Mouse (Mus musculus): ENCODE data around the gene Mpnd.

The Mpnd gene

DNA sequence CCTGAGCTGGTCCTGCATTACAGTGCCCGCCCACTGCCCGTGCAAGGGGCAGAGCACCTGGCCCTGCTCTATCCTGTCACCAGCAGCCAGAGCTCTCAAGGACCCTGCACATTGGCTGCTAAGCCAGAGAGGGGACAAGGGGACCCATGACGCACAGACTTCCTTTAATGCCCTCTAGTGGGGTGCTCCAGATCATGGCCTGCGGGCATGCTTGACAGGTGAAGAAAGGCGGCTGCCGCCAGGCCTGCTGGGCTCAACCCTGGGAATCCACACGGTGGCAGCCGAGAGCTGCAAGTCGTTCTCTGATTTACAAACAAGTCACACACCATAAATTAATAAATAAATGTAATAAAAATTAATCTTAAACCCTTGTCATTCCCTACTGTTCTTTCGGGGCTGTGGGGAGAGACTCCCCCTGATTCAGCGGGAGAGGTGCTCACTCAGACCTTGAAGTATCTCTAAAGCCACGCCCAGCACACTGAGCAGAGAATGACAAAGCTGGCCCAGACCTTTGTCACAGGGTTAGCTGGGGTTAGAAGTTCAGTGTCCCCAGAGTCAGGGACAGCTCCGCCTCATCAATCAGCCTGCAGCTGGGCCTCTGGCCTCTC, 29.2 kb upstream of the Mpnd start:
- in situ Hi-C loops (cut with MboI, MseI): no loop called here

DNA sequence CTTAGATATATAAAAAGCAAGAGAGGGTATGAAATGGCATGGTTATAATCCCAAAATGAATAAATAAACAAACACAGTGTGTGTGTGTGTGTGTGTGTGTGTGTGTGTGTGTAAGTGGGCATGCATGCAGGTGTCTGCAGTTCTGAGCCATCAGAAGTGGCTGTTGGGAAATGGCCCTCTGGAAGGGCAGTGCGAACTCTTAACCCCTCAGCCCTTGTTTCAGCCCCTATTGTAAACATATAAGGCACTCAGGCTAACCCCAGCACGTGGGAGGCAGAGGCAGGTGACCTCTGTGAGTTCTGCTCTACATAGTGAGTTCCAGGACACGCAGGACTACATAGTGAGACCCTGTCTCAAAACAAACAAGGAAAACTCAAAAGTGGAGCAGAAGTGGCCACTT, 28.2 kb upstream of the Mpnd start:
- in situ Hi-C loops (cut with MboI, MseI): no loop called here

DNA sequence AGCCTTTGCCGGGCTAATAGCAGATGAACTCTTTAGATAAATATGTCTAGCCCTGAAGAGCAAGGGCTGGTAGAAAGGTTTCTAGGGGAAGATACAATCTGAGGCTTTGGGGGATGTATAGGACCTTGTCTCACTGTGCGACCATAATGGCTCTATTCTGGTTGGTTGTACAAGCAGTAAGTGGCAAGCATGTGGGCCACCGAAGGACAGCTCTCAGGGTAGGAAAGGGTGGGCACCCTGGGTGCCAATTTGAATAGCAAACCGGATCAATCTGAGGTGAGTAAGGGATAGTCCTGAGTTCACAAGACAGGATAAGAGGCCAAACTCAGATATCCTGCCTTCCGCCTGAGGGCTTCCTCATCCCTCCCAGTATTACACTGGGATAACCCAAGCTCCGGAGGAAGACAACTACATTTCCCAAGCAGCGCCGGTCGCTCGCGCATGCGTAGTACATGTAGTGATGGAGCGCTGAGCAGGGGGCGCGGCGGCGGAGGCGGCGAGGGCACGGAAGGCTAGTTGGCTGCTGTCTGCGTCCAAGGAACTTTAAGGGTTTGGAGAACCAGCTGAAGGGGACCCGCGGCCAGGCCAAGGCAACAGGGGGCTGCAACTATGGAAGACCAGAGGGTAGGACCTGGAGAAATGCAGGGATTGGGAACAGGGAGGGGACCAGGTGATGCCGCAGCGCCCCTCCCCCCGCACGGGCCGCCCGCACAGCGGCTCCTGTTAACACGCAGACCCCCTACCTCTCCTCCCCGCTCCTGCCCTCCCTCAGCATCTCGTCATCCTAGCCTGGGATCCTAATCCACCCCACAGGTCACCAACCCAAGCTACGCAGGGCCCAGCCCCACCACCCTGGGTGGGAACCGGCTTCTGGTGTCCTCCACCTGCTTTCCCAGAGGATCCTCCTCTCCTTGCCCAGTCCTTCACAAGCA, 19.2 kb upstream of the Mpnd start, which contains the start of gene Fsd1:
Fsd1 (plus strand) TSS at position 480 of the 932 bp plus-strand sequence.
- in situ Hi-C loops (cut with MboI, MseI): no loop called here

DNA sequence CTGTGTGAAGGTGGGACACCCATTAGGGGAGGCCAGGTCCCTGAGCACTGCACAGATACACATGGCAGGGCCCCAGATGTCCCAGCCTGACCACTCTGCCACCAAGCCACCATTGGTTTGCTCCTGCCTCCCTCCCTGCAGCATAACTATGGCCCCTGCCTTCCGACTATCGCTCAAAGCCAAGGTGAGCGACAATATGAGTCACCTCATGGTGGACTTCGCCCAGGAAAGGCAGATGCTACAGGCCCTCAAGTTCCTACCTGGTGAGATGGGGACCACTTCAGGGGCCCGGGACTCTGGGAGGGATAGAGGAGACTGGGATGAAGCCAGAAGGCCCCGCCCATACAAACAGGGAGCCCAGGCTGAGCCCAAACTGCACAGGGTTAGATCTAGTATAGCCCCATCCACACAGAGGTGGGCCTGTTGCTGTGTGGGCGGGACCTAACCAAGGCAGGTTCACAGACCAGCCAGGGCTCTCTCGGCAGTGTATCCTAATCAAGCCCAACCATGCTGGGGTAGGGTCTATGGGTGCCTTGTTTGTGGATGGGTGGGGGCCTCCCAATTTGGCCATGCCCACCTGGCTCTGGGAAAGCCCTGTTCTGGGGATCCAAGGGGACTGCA, 15.1 kb upstream of the Mpnd start:
- in situ Hi-C loops (cut with MboI, MseI): no loop called here

DNA sequence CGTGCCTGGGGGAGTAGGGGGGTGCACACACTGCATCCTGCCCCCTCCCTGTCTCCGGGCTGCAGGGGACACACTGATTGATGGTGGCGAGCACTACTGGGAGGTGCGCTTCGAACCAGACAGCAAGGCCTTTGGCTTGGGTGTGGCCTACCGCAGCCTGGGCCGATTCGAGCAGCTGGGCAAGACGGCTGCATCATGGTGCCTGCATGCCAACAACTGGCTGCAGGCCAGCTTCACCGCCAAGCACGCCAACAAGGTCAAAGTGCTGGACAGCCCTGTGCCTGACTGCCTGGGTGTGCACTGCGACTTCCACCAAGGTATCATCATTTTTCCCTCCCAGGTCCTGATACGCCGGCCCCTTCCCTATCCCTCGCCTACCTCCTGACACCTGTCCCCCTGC, 9.5 kb upstream of the Mpnd start:
- in situ Hi-C loops (cut with MboI, MseI): no loop called here

DNA sequence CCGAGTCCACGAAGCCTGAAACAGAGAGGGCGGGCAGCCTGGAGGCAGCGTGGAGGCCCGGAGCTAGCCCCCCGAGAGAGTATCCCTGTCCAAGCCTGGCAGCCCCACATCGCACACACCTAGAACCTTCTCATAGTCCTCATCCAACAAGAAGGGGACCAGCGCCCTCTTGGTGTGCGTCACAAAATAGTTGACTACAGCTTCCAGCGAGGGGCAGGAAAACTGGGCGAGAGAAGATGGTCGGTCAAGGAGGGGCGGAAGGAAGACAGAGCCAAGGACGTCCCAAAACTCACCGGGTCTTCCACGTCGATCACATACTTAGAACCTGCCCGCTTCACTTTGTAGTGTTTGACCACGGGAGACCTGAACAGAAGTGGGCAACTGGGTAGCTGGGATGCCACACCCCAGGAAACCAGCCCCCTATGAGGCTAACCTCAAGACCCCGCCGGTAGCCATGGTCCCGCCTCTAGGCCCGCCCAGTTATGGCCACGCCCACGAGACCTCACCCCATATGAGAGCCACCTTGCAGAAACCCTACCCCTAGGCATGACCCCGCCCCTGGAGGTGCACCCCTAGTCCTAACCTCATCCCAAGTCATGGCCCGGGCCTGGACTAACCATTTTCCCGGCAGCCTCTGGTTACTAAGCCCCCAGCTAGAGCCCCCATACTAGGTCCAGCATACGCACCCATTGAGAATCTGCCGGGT, 5.6 kb upstream of the Mpnd start:
- in situ Hi-C loops (cut with MboI, MseI): no loop called here

DNA sequence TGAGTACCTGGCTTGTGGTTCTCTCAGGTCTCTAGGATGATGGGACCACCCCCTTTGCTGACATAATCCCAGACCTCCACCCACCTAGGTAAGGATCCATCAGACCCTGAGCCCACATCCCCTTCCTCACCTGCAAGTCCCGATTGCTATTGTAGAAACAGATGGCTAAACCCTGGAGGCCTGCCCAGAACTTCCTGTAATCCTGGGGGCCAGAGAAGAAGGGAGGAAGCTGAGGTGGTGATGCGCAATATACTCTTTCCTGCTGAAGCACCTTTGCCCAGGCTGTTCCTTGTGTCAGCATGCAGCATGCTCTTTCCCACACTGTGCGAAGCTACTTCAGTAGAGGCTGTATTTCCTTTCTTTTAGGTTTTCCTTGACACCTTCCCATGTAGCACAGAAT, 2.5 kb upstream of the Mpnd start:
- in situ Hi-C loops (cut with MboI, MseI): no loop called here

DNA sequence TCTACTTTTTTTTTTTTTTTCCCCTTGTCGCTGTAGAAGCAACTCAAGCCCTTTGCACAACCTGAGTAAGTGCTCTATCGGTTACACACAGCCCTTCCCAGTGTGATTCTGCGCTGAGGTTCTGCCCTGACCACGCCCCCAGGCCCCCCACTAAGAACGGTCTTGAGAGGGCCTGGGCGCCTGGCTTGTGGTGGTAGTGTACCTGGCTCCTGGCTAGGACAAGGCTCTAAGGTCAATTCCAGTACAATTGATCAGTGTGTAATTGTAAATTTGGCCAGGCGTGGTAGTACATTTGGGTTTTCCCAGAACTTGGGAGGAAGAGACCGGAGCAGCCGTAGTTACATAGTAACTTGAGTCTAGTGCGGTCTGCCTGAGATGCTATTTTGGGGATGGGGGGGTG, 1.4 kb downstream of the Mpnd start:
- in situ Hi-C loops (cut with MboI, MseI): loop anchor here (5.0 kb wide), 2 partner anchors 1385 to 1865 kb away; no protein-coding TSS in a partner anchor

DNA sequence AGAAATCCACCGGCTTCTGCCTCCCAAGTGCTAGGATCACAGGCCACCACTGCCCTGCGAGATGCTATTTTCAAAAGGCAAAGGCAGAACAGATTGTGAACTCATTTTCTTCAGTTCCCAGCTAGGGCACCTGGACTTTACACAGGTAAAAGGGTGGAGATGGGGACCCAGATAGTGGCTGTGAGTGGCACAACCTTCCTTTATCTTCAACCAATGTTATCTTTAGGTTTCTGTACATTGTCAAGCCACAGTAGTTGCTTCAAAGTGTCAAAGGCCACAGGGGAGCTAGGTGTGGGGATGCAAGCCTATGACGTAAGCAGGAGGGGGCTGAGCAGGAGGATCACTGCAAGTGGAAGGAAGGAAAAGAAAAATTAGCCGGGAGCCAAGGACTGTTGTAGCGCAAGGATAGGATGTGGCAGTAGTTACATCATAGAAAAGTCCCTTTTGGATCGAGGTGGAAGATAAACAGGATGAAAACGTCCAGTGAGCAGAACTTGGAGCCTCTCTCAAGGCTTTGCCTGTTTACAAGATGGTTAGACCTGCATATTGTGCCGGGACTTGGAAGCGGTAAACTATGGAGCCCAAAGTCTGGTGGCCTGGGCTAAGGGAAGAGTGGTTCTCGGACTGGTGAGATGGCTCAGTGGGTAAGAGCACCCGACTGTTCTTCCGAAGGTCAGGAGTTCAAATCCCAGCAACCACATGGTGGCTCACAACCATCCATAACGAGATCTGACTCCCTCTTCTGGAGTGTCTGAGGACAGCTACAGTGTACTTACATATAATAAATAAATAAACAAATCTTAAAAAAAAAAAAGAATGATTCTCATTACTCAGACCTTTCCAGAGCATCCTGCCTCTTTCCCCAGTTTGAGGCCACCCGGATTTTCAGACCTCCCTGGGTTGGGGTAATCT, 2.2 kb downstream of the Mpnd start:
- in situ Hi-C loops (cut with MboI, MseI): loop anchor here (5.0 kb wide), 2 partner anchors 1385 to 1865 kb away; no protein-coding TSS in a partner anchor

DNA sequence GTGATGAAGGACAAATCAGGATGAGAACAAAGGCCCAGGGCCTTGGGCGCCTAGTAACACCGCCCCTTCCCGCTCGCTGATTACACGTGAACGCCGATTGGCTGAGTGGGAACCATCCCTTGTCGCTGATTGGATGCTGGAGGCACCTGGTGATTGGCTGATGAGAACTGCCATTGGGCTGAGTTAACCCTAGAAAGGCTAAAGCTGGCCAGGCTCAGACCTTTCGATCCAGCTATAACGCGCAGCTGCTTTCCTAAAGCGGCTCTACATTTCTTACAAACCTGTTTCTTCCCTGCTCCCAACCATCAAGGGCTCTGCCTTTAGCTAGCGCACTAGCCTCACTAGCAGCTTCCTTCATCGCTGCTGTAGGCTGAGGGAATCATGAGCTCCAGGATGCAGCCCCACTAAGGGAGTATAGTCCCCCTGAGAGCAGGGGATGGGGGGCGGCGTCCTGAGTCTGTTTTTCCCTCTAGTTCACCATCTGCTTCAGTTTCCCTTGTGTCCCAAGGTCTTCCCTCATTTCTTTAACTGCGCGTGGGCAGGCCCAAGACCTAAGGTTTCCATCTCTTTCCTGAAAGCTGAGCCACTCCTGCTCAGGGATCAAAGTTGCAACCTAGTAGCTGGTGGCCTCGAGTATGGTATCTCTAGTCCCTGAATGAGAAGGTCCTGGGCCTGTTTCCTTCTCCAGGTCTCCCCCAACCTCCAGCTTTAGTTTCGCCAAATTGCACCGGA, 3.0 kb downstream of the Mpnd start:
- in situ Hi-C loops (cut with MboI, MseI): loop anchor here (5.0 kb wide), 2 partner anchors 1384 to 1866 kb away; no protein-coding TSS in a partner anchor

DNA sequence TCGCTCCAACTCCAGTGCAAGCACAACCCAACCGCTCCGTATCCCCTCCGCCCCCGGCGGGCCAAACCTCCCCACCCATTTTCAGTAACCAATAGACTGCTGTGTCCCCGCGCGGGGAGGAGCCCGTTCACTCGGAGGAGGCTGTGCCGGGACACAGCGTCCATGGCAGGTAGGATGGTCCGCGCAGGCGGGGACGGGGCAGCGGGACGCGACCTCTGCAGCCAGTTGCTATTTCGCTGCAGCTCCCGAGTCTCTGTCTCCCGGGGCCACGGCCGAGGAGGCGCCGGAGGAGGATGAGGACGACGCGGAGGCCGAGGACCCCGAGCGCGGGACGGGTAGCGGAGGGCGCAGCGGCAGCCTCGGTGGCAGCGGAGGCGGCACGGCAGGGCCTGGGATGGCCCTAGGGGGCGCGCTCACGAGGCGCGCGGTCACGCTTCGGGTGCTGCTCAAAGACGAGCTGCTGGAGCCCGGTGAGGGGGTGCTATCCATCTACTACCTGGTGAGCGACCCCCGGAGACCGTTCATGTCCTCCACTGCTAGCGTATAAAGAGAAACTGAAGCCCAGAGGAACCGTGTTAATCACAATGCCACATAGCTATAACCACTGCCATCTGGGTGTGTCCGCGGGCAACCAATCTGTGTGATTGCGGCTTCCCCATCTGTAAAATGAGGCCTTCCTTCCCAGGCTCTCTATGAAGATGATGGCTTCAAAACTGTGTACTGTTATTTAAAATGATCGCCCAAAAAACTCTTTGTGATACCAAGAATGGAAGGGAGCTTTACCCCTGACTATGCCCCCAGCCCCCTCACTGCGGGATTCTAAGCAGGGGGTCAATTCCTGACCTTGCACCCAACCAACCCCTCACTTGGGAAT, 3.8 kb downstream of the Mpnd start:
- in situ Hi-C loops (cut with MboI, MseI): loop anchor here (5.0 kb wide), 2 partner anchors 1383 to 1867 kb away; no protein-coding TSS in a partner anchor

DNA sequence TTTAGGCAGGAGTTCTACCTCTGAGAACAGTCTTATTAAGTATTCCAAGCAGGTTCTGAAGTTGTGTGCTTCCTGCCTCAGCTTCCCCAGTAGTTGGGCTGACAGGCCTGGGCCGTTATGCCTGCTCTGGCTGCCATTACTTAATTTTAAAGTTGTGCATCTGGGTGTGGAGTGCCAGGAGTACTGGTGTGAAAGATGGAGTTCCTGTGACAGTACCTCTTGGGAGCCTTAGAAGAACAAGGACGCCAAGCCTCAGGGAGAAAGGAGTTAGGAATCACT, 4.4 kb downstream of the Mpnd start:
- in situ Hi-C loops (cut with MboI, MseI): loop anchor here (5.0 kb wide), 2 partner anchors 1382 to 1868 kb away; no protein-coding TSS in a partner anchor

DNA sequence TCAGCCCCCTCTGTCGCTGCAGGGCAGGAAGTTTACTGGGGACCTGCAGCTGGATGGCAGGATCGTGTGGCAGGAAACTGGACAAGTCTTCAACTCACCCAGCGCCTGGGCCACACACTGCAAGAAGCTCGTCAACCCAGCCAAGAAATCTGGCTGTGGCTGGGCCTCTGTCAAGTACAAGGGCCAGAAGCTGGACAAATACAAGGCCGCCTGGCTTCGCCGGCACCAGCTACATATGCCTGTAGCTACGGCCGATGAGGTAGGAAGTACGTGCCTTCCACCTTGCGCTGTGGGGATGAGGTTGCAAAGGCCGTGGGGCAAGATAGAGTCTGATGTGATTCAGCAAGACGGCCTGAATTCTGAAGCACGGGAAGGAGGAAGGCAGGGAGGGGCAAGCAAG, 4.7 kb downstream of the Mpnd start:
- in situ Hi-C loops (cut with MboI, MseI): no loop called here

DNA sequence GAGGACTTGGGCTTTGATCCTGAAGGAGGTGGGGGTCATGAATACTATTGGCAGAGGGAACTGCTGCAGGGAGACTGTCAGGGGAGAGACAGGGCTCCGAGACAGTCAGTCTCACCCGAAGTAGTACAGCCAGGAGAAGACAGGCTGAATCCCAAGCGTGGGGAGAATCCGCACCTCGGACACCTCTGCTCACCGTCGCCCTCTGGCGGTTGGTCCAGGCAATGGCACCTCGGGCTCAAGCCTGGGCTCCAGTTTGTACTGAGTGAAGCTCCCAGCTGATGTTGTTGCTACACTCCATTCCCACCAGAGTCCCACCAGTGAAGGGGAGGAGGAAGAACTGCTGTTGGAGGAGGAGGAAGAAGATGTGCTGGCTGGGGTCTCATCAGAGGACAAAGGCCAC, 5.2 kb downstream of the Mpnd start:
- in situ Hi-C loops (cut with MboI, MseI): no loop called here

DNA sequence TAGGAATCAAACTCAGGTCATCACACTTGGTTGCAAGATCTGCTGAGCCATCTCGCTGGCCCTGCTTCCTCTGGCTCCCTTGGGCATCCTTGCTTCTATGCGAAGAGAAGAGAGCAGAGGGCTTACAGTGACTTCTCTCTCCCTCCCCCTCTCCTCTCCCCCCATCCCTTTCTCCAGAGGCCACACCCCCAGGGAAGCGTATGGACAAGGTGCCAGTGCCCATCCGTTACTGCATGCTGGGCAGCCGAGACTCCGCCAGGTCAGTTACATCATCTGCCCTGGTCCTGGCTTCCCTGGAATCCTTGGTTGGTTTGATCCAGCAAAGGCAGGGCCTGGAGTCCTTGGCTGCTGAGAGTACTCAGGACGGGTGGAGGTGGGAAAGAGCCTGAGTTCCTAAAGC, 5.9 kb downstream of the Mpnd start:
- in situ Hi-C loops (cut with MboI, MseI): no loop called here

DNA sequence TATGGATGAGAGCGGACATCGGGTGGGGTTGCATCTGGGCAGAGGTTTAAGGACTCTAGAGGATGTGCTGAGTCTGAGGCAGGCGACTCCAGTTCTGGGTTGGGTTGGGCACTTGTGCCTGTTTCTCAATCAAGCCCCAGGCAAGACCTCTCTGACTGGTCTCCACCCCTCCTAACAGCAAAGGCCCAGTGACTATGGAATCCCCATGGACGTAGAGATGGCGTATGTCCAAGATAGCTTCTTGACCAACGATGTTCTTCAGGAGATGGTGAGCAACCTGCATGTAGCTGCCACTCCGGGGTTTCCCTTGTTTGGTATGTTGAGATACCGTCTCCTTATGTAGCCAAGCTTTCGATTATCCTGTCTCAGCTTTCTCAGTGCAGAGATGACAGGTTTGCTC, 9.8 kb downstream of the Mpnd start:
- in situ Hi-C loops (cut with MboI, MseI): loop anchor here (5.0 kb wide), 1 partner anchor 48 kb away; no protein-coding TSS in a partner anchor

DNA sequence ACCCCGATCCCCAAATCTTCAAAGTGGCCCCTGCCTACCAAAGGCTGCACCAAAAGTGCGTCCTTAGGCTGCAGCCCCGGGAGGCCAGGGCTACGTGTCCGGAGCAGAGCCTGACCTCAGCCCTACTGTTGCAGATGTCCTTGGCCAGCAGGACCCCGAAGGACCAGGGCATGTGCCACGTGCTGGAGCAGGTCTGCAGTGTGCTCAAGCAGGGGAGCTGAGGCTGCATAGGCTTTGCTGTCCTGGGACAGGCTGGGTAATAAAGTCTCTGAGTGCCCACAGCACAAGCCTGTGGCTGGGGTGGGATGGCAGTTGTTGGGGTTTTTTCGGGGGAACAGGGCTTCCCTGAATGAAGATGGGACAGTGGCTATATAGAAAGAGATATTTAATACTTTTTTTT, 10.9 kb downstream of the Mpnd start:
- in situ Hi-C loops (cut with MboI, MseI): loop anchor here (5.0 kb wide), 1 partner anchor 49 kb away; no protein-coding TSS in a partner anchor

DNA sequence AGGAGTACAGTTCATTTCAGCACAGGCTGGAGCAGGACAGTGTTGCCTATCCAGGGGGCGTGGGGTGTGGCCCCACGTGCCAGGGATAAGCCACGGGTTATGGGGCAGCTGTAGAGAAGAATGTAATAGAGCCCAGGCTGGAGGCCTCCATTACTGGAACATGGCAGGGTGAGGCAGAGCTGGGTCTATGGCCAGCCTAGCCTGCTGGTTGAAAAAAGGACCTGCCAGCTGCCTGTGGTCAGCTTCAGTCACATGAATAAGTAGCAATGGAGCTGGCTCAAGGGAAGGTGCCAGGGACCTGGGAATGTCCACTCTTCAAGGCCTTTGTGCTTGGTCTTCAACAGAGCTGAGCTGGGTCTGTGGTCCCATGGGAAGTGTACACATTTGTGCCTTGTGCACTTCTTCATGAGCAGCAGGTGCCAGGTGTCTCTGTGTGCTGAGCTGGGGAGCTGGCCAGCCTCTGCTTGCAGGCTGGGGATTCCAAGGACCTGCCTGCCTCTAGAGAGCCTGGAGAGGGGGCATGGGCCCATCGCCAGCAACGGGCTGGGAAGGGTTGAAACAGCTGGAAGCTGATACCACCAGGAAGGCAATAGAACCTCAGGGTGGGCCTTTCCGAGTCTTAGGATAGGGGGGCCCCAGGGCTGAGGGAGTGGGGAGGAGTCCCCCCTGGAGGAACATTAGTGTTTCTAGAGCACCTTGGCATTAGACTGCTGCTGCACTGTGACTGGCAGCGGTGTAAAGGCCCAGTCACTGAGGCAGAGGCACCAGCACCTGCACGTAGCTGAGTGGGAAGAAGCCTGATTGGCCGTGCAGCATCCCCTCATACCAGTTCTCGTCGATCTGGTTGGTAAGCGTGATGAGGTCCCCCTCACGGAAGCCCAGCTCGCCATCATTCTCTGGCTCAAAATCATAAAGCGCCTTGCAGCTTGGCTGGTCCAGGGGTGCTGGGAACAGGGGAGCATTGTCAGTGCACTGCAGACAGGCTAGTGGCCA, 11.6 kb downstream of the Mpnd start:
- in situ Hi-C loops (cut with MboI, MseI): loop anchor here (5.0 kb wide), 1 partner anchor 50 kb away; no protein-coding TSS in a partner anchor

All from regulatory T cell (primary cell).